ENCODE assay signal across 12 mouse cellular contexts in the genomic region with DNA sequence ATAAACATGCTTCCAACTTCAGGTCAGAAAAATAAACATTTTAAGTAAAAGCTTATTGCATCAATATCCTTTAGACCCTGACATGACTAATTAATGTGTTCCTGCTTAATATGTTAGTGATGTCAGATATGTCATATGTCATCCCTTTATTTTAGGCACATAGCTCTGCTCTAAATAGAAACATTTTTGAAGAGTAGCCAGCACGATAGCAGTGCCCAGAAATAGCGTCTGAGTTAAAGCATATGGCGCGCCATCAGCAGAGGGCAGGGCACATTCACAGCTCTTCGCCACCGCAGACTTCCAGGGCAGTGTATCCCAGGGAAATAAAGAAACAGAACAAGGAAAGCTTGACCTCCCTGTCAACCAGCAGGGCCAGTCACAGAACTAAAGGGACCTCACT. TPM values are rescaled to one million over a fixed set of nuclear protein-coding genes. Genes with fewer than 3 reads are reported as not detected.
DNase-seq lines count a peak whose midpoint lies in the region; ATAC-seq lines count a peak whose summit lies in the region.
"Had no signal": no experiment of that assay in that cellular context is flagged by ENCODE, and none has a peak within 500 bp of the region (broad histone marks: within the 10 kb centered on the region; RNA-seq: fewer than 3 reads in every experiment).

No protein-coding gene starts in this region.

- WGBS in embryonic facial prominence, embryonic 14.5 days: 66% methylated on average over 6 of the region's 6 CpGs
- 81% methylated on average over 6 of the region's 6 CpGs for WGBS in embryonic facial prominence, embryonic 10.5 days
- 34% methylated on average over 6 of the region's 6 CpGs for WGBS in heart, embryonic 12.5 days

- no peaks in the 10 kb centered on the region for H3K36me3 ChIP-seq in embryonic facial prominence, embryonic 14.5 days (ENCODE audit: control insufficient read depth, insufficient read depth, low read length)
- H3K36me3 ChIP-seq in embryonic facial prominence, embryonic 10.5 days (replicated peaks): no peaks in the 10 kb centered on the region
- H3K36me3 ChIP-seq in heart, embryonic 12.5 days: no peaks in the 10 kb centered on the region
- H3K36me3 ChIP-seq: forebrain, embryonic 12.5 days had no signal

- H3K27ac ChIP-seq in embryonic facial prominence, embryonic 14.5 days (replicated peaks; ENCODE audit: low read depth, low read length): no peak overlapping the region
- H3K27ac ChIP-seq in embryonic facial prominence, embryonic 10.5 days (replicated peaks): no peak overlapping the region
- peak overlapping the region; percentile 81 for H3K27ac ChIP-seq in heart, embryonic 12.5 days (ENCODE audit: poor library complexity, severe bottlenecking)
- H3K27ac ChIP-seq: forebrain, embryonic 12.5 days; liver, embryonic 14.5 days had no signal

- no peak for ATAC-seq in embryonic facial prominence, embryonic 14.5 days (ENCODE audit: low read depth)
- peak; percentile 76; the same call in 1 of the 2 replicates for ATAC-seq in heart, embryonic 12.5 days (ENCODE audit: insufficient number of reproducible peaks, low FRiP score)
- no peak for ATAC-seq in megakaryocyte, adult 5-6 weeks (ENCODE audit: poor library complexity, severe bottlenecking)
- ATAC-seq: Patski had no signal

- DNase-seq in embryonic facial prominence, embryonic 14.5 days (ENCODE audit: low spot score): peak; percentile 40
- DNase-seq in embryonic facial prominence, embryonic 10.5 days (ENCODE audit: low spot score): no peak
- DNase-seq in brain, adult 2 months (ENCODE audit: low read depth, low spot score): peak; percentile 91
- DNase-seq in layer of hippocampus, adult 9-10 months (ENCODE audit: low spot score): peak; percentile 24
- no peak for DNase-seq in adrenal gland, postnatal 4 days (ENCODE audit: low spot score in 2 of 2)
- DNase-seq in urinary bladder, postnatal 25 days (ENCODE audit: low spot score): no peak
- DNase-seq: spleen, adult 18-20 months had no signal

- no peak overlapping the region for H3K4me2 ChIP-seq in embryonic facial prominence, embryonic 14.5 days (ENCODE audit: low read depth, low read length)
- no peak overlapping the region for H3K4me2 ChIP-seq in heart, embryonic 12.5 days
- H3K4me2 ChIP-seq: forebrain, embryonic 12.5 days had no signal

- no peak overlapping the region for H3K9ac ChIP-seq in embryonic facial prominence, embryonic 14.5 days (ENCODE audit: low read depth, low read length)
- H3K9ac ChIP-seq in heart, embryonic 12.5 days: no peak overlapping the region
- H3K9ac ChIP-seq: forebrain, embryonic 12.5 days; liver, embryonic 14.5 days had no signal

- no peaks in the 10 kb centered on the region for H3K4me1 ChIP-seq in embryonic facial prominence, embryonic 14.5 days (ENCODE audit: control insufficient read depth, insufficient read depth, low read length)
- H3K4me1 ChIP-seq in embryonic facial prominence, embryonic 10.5 days: peaks cover 30% of the 10 kb centered on the region
- H3K4me1 ChIP-seq in heart, embryonic 12.5 days (replicated peaks): peaks cover 31% of the 10 kb centered on the region

- H3K4me3 ChIP-seq in embryonic facial prominence, embryonic 14.5 days (ENCODE audit: low read depth, low read length): no peak overlapping the region
- H3K4me3 ChIP-seq in embryonic facial prominence, embryonic 10.5 days: no peak overlapping the region
- H3K4me3 ChIP-seq in heart, embryonic 12.5 days: no peak overlapping the region
- H3K4me3 ChIP-seq: forebrain, embryonic 12.5 days had no signal

- no peaks in the 10 kb centered on the region for H3K27me3 ChIP-seq in embryonic facial prominence, embryonic 14.5 days (replicated peaks; ENCODE audit: control insufficient read depth, insufficient read depth, low read length)
- H3K27me3 ChIP-seq in embryonic facial prominence, embryonic 10.5 days (replicated peaks; ENCODE audit: low read depth, poor library complexity, severe bottlenecking): no peaks in the 10 kb centered on the region
- no peaks in the 10 kb centered on the region for H3K27me3 ChIP-seq in heart, embryonic 12.5 days (replicated peaks)
- H3K27me3 ChIP-seq: forebrain, embryonic 12.5 days; Patski had no signal

- H3K9me3 ChIP-seq in embryonic facial prominence, embryonic 14.5 days (ENCODE audit: control insufficient read depth, low read length): no peaks in the 10 kb centered on the region
- no peaks in the 10 kb centered on the region for H3K9me3 ChIP-seq in embryonic facial prominence, embryonic 10.5 days
- no peaks in the 10 kb centered on the region for H3K9me3 ChIP-seq in heart, embryonic 12.5 days (replicated peaks)
- H3K9me3 ChIP-seq: forebrain, embryonic 12.5 days had no signal

RNA-seq across cellular contexts. Expression of gene Frmd6, which starts 13.1 kb away (rescaled TPM):
- polyA plus RNA-seq in embryonic facial prominence, embryonic 14.5 days (2014; fragmentation: Nextera tagmentation; extraction: Ambion mirVana): 56.0 and 57.8 TPM in 2 replicates
- polyA plus RNA-seq in embryonic facial prominence, embryonic 10.5 days (2016; fragmentation: Nextera tagmentation; extraction: Ambion mirVana): 45.1 and 54.5 TPM in 2 replicates
- 29.4 and 29.6 TPM in 2 replicates for polyA plus RNA-seq in heart, embryonic 12.5 days (2016; fragmentation: Nextera tagmentation; extraction: Ambion mirVana)
- 10 to 100 TPM; 39.2 to 39.3 TPM for total RNA-seq in adrenal gland, postnatal 4 days (2021)
- total RNA-seq in megakaryocyte, adult 5-6 weeks (2015): 0.64 and 0.69 TPM in 2 replicates
- 1.0 and 1.2 TPM in 2 replicates for total RNA-seq in megakaryocyte, adult 5-6 weeks (2017)

Comparison
In these comparisons a context has a peak if more than half of its experiments do, and no peak if none do; other contexts are left out.
1. DNase-seq: peak in embryonic facial prominence, embryonic 14.5 days (single experiment), brain, adult 2 months (single experiment) and layer of hippocampus, adult 9-10 months (single experiment); none in embryonic facial prominence, embryonic 10.5 days (single experiment), adrenal gland, postnatal 4 days (0 of 2) and urinary bladder, postnatal 25 days (single experiment).